Mouse (Mus musculus): ENCODE measurements around the gene Cwf19l1. TPM values are rescaled to one million over a fixed set of nuclear protein-coding genes. Genes with fewer than 3 reads are reported as not detected.

Cwf19l1 gene
- total RNA-seq (2014; rRNA removed) (10.7 and 36.4 TPM in 2 replicates), polyA plus RNA-seq (2015; fragmentation: Nextera tagmentation; extraction: Ambion mirVana) (24.3 and 27.3 TPM in 2 replicates)

DNA sequence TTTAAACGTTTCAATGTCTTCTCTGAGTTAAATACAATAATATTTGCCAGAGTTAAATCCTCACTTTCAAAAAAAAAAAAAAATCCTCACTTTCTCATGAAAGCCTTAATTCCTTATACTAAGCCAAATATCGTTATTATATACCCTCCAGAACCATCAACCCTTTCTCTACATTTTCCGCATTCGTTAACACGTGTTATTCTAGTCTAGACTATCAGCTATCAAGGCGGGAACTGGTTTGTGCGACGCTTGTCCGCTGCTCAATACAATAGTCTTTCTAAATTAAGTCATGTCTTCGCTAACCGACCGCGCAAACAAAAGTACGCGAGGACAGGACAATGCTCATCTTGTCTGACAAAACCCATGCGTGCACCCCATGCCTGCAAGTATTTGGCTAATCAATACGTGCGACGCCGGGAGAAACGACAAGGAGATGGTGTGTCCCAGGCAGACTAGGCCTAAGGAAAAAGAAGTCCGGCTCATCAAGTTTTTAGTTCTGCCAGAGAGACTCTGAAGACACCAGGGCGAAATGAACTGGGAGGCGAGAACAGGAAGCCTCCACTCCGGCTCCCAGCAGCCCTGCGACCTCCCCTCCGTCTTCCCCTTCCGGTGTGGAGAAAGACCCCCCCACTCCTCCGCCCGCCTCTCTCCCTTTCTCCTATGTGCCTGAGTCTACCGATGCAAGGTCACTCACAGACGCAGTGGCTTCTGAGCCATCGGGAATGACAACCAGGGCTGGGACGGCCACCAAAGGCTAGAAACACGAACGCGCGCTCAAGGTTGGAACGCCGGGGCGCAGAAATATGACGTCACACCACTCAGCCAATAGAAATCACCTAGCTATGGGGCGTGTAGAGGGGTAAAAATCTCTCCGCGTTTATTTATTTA, at the start of gene Cwf19l1:
TSS of gene Cwf19l1 (minus strand) at position 805 of the 888 bp plus-strand sequence.
- H3K4me1 ChIP-seq (ENCODE audit: insufficient read depth, low read length) = peaks cover 5% of the 10 kb centered on the region; the same call in 1 of the 2 replicates

DNA sequence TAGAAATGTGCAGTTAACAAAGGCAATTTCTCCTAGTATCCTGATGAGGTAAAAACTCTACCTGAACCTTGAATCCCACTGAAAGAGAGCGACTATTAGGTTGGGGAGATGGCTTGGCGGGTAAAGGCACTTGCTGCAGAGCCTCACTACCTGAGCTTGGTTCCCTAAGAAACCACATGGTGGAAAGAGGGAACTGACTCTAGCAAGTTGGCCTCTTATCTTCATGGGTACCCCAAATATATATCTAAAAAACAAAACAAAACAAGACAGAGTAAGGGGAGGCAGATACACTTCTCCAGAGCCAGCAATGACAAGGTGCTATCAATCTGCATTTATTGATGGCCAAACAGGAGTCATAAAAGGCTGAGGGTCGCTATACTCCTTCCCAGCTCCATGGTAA, 48.3 kb upstream of the Cwf19l1 start:
- ATAC-seq (no peak), DNase-seq (ENCODE audit: low spot score) (no peak)
- H3K9me3 ChIP-seq (ENCODE audit: low read length) = no peaks in the 10 kb centered on the region
- WGBS = 76% methylated on average over 3 of the region's 3 CpGs
- no peaks in the 10 kb centered on the region for H3K36me3 ChIP-seq (ENCODE audit: insufficient read depth, low read length)
- no peak overlapping the region for H3K9ac ChIP-seq (replicated peaks; ENCODE audit: low read length)
- no peaks in the 10 kb centered on the region for H3K4me1 ChIP-seq (ENCODE audit: insufficient read depth, low read length)
- H3K4me2 ChIP-seq (ENCODE audit: low read depth, low read length) = no peak overlapping the region
- TF ChIP-seq CTCF (IDR thresholded peaks at IDR 0.05; ENCODE audit: low read depth) = no peak
- no peak overlapping the region for H3K4me3 ChIP-seq (ENCODE audit: low read length)
- no peaks in the 10 kb centered on the region for H3K27me3 ChIP-seq (ENCODE audit: insufficient read depth, low read length)
- H3K27ac ChIP-seq = no peak overlapping the region

More for the DNA sequence above, at the start of gene Cwf19l1:
- Histone ChIP-seq H3K9ac (replicated peaks; ENCODE audit: low read length) (peak within 1 kb of the TSS; percentile 60), H3K4me3 (ENCODE audit: low read length) (peak within 1 kb of the TSS; percentile 64), H3K27me3 (ENCODE audit: insufficient read depth, low read length) (no peaks in the 10 kb centered on the region), H3K4me2 (ENCODE audit: low read depth, low read length) (peak within 1 kb of the TSS; percentile 73), H3K9me3 (ENCODE audit: low read length) (no peaks in the 10 kb centered on the region), H3K27ac (peak within 1 kb of the TSS; percentile 84), H3K36me3 (ENCODE audit: insufficient read depth, low read length) (peaks cover 19% of the 10 kb centered on the region; the same call in 1 of the 2 replicates)
- ATAC-seq = peak; percentile 94
- TF ChIP-seq CTCF (IDR thresholded peaks at IDR 0.05; ENCODE audit: low read depth) = no peak
- peak; percentile 96 for DNase-seq (ENCODE audit: low spot score)
- 1% methylated on average over 45 of the region's 45 CpGs for WGBS

DNA sequence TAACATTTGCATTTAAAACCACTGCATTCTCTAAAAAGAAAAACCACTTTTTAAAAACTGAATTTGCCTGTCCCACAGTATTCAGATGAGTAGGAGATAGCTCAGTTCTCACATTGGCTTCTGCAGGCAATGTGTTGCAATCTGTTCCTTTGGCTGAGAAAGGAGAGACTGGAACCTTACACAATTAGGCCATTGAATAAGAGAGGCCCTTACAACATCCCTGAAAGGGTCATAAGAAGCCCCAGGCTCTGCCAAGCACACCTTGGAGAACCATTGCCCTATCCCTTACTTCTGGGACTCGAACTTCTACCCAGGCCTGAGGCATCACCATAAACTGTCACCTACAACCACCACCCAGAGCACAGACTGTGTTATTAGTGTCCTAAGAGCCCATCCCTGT, 44.8 kb upstream of the Cwf19l1 start:
- H3K36me3 ChIP-seq (ENCODE audit: insufficient read depth, low read length) = no peaks in the 10 kb centered on the region
- no peaks in the 10 kb centered on the region for H3K27me3 ChIP-seq (ENCODE audit: insufficient read depth, low read length)
- H3K9me3 ChIP-seq (ENCODE audit: low read length) = peaks cover 4% of the 10 kb centered on the region; the same call in 1 of the 2 replicates
- no peak overlapping the region for H3K27ac ChIP-seq
- H3K4me3 ChIP-seq (ENCODE audit: low read length) = no peak overlapping the region
- TF ChIP-seq CTCF (IDR thresholded peaks at IDR 0.05; ENCODE audit: low read depth) = no peak
- DNase-seq (ENCODE audit: low spot score) (no peak), ATAC-seq (no peak)
- H3K4me1 ChIP-seq (ENCODE audit: insufficient read depth, low read length) = no peaks in the 10 kb centered on the region
- no peak overlapping the region for H3K9ac ChIP-seq (replicated peaks; ENCODE audit: low read length)
- WGBS = 81% methylated on average over 1 of the region's 1 CpGs
- no peak overlapping the region for H3K4me2 ChIP-seq (ENCODE audit: low read depth, low read length)

DNA sequence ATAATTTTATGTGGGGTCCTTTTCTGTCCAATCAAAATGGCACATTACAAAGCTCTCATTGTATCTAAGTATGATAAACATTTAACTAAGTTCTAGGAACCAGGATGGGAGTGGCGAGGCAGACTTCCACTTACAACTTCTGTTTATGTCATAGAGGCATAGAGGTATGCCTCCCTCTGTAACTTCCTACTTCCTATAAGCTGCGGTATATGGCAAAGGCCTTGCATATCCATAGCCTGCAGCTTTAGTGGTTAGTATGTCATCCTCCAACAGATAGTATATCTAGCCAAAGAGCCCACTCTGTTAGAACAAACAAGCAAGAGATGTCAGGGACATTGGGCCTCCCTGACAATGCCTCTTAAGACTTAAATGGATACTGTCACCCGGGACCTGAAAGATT, 41.1 kb upstream of the Cwf19l1 start:
- Histone ChIP-seq H3K4me1 (ENCODE audit: insufficient read depth, low read length) (no peaks in the 10 kb centered on the region), H3K4me2 (ENCODE audit: low read depth, low read length) (no peak overlapping the region), H3K36me3 (ENCODE audit: insufficient read depth, low read length) (no peaks in the 10 kb centered on the region), H3K9me3 (ENCODE audit: low read length) (peaks cover 7% of the 10 kb centered on the region; the same call in 1 of the 2 replicates), H3K9ac (replicated peaks; ENCODE audit: low read length) (no peak overlapping the region), H3K4me3 (ENCODE audit: low read length) (no peak overlapping the region), H3K27me3 (ENCODE audit: insufficient read depth, low read length) (no peaks in the 10 kb centered on the region), H3K27ac (no peak overlapping the region)
- WGBS = 89% methylated on average over 3 of the region's 3 CpGs
- no peak for TF ChIP-seq CTCF (IDR thresholded peaks at IDR 0.05; ENCODE audit: low read depth)
- DNase-seq (ENCODE audit: low spot score) = no peak
- no peak for ATAC-seq

DNA sequence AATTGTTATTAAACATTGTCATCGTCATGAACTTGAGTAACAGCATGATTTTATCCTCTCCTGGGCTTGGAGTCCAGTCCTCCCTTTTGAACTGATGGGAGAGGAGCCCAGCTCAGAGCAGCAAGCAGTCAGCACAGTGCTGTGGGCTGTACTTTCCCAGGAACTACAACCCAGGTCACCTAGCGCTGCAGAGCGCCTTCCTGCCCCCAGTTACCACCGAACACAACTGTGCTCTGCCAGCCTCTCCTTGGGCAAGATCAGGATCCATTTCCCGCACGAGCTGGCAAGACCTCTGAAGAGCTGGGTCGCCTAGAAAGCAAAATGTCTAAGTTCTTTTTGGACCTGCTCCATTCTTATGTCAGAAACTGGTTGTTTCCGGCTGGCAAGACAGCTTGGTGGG, 39.2 kb upstream of the Cwf19l1 start:
- no peaks in the 10 kb centered on the region for H3K36me3 ChIP-seq (ENCODE audit: insufficient read depth, low read length)
- 64% methylated on average over 8 of the region's 8 CpGs for WGBS
- H3K27ac ChIP-seq = no peak overlapping the region
- no peak overlapping the region for H3K4me3 ChIP-seq (ENCODE audit: low read length)
- DNase-seq (ENCODE audit: low spot score) (no peak), ATAC-seq (no peak)
- no peak for TF ChIP-seq CTCF (IDR thresholded peaks at IDR 0.05; ENCODE audit: low read depth)
- H3K9me3 ChIP-seq (ENCODE audit: low read length) = peaks cover 7% of the 10 kb centered on the region; the same call in 1 of the 2 replicates
- no peaks in the 10 kb centered on the region for H3K27me3 ChIP-seq (ENCODE audit: insufficient read depth, low read length)
- no peaks in the 10 kb centered on the region for H3K4me1 ChIP-seq (ENCODE audit: insufficient read depth, low read length)
- H3K4me2 ChIP-seq (ENCODE audit: low read depth, low read length) = no peak overlapping the region
- no peak overlapping the region for H3K9ac ChIP-seq (replicated peaks; ENCODE audit: low read length)

DNA sequence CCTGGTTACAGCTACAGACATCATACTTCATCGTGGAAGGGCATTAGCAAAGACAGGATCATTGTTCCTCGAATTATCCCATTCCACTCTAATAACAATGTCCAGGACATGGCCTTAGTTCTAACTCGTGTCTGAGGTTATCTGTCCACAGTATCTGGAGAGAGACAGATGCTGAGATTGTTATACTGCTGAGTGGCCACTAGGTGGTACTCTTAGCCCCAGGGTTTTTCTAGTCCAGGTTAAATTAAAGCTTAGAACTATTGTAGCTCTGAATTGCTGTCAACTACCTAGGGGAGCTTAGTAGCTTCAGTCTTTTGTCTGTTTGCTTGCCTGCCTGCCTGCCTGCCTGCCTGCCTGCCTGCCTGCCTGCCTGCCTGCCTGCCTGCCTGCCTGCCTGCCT, 25.8 kb upstream of the Cwf19l1 start:
- Histone ChIP-seq H3K27me3 (ENCODE audit: insufficient read depth, low read length) (no peaks in the 10 kb centered on the region), H3K9me3 (ENCODE audit: low read length) (no peaks in the 10 kb centered on the region), H3K9ac (replicated peaks; ENCODE audit: low read length) (no peak overlapping the region), H3K4me2 (ENCODE audit: low read depth, low read length) (no peak overlapping the region), H3K4me3 (ENCODE audit: low read length) (no peak overlapping the region), H3K4me1 (ENCODE audit: insufficient read depth, low read length) (no peaks in the 10 kb centered on the region), H3K36me3 (ENCODE audit: insufficient read depth, low read length) (no peaks in the 10 kb centered on the region), H3K27ac (no peak overlapping the region)
- no peak for ATAC-seq
- DNase-seq (ENCODE audit: low spot score) = peak; percentile 46
- peak; percentile 72 for TF ChIP-seq CTCF (IDR thresholded peaks at IDR 0.05; ENCODE audit: low read depth)
- WGBS = 10% methylated on average over 3 of the region's 3 CpGs

DNA sequence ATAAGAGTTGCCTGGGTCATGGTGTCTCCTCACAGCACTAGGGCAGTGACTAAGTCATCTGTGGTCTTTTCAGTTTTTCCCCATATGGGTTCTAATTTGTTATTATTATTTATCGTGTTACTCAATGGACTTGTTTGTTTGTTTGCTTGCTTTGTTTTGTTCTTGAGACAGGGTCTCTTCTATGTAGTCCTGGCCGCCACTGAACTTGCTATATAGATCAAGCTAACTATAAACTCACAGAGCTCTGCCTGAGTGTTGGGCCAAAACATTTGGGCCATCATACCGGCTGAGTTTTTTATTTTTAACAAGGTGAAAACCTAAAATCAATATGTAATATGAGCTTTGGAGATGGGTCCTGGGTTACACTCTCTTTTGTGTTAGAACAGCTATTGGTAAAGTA, 23.7 kb upstream of the Cwf19l1 start:
- Histone ChIP-seq H3K4me1 (ENCODE audit: insufficient read depth, low read length) (no peaks in the 10 kb centered on the region), H3K36me3 (ENCODE audit: insufficient read depth, low read length) (no peaks in the 10 kb centered on the region), H3K4me2 (ENCODE audit: low read depth, low read length) (no peak overlapping the region), H3K27me3 (ENCODE audit: insufficient read depth, low read length) (no peaks in the 10 kb centered on the region), H3K27ac (no peak overlapping the region), H3K9me3 (ENCODE audit: low read length) (no peaks in the 10 kb centered on the region), H3K4me3 (ENCODE audit: low read length) (no peak overlapping the region), H3K9ac (replicated peaks; ENCODE audit: low read length) (no peak overlapping the region)
- ATAC-seq (no peak), DNase-seq (ENCODE audit: low spot score) (no peak)
- WGBS = 83% methylated on average over 3 of the region's 3 CpGs
- no peak for TF ChIP-seq CTCF (IDR thresholded peaks at IDR 0.05; ENCODE audit: low read depth)

All from hindbrain, postnatal 0 days (tissue).